Mouse (Mus musculus): ENCODE results near the gene Sec63. TPM values are rescaled to one million over a fixed set of nuclear protein-coding genes. Genes with fewer than 3 reads are reported as not detected.

Sec63 gene
- total and polyA plus RNA-seq, 3 experiments = 6.0 to 37.6 (median 30.0) TPM

DNA sequence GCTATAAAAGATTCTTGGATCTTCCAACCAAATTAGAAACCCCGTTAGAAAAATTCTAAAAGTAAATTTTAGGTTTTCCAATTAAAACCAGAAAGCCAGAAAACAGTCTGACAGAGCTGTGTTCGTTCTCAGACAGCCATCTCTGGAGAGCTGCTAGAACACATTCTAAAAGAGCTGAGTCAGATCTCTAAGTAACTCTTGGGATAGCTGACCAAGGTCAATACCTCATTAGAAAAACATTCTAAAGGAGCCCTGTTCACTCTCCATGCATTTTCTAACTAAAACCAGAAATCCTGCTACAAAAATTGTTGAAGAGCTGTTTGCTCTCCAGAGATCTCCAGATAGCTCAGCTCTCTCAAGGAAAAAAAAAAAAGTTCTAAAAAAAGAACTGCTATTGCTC lies 31.7 kb upstream of the Sec63 start:
- no peaks in the 10 kb centered on the region for H3K79me2 ChIP-seq (replicated peaks; ENCODE audit: control insufficient read depth, insufficient read depth, low read length)
- intact Hi-C loops (cut with DNase I) = no loop called here
- no peak overlapping the region for H3K4me3 ChIP-seq
- H3K9ac ChIP-seq (ENCODE audit: low read depth, low read length) = no peak overlapping the region
- no peaks in the 10 kb centered on the region for H3K36me3 ChIP-seq (ENCODE audit: control insufficient read depth, insufficient read depth, low read length)
- TF ChIP-seq CTCF (IDR thresholded peaks at IDR 0.05) = no peak
- TF ChIP-seq EP300 (IDR thresholded peaks at IDR 0.05; ENCODE audit: insufficient read depth, low read depth, low read length) = no peak
- no peak for TF ChIP-seq POLR2A (IDR thresholded peaks at IDR 0.05; ENCODE audit: insufficient read depth, low read depth, low read length)
- no peaks in the 10 kb centered on the region for H3K4me1 ChIP-seq (ENCODE audit: control insufficient read depth, insufficient read depth, low read length)
- H3K27me3 ChIP-seq (ENCODE audit: control insufficient read depth, insufficient read depth, low read length) = no peaks in the 10 kb centered on the region
- no peak overlapping the region for H3K27ac ChIP-seq
- WGBS = 60% methylated on average over 2 of the region's 2 CpGs
- no peak for DNase-seq

DNA sequence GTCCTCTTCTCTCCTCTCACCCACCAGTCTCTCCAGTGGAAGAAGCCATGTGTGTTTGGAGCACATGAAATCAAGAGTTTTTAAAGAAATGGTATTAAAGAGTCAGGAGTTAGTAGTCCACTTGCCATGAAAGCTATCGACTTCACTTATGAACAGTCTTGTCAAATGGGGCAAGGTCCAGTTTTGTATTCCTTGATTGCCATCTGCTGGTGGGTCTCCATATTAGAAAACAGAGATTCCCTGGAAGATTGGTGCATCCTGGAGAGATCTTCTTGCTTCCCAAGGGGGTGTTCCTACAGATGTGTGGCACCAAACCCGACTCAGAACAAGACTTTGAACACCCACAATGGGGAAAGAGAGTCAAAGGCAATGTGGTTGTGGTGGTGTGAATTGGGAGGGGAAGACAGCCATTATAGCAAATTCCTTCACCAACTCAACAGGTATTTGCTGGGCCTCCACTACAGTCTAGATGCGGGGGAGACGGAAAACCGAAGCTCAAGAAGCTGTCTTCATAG lies 26.7 kb upstream of the Sec63 start:
- no peaks in the 10 kb centered on the region for H3K79me2 ChIP-seq (replicated peaks; ENCODE audit: control insufficient read depth, insufficient read depth, low read length)
- H3K36me3 ChIP-seq (ENCODE audit: control insufficient read depth, insufficient read depth, low read length) = no peaks in the 10 kb centered on the region
- H3K4me1 ChIP-seq (ENCODE audit: control insufficient read depth, insufficient read depth, low read length) = no peaks in the 10 kb centered on the region
- H3K27ac ChIP-seq = no peak overlapping the region
- whole genome bisulfite sequencing = 51% methylated on average over 5 of the region's 5 CpGs
- no peak overlapping the region for H3K4me3 ChIP-seq
- TF ChIP-seq CTCF (IDR thresholded peaks at IDR 0.05) (peak; percentile 60), POLR2A (IDR thresholded peaks at IDR 0.05; ENCODE audit: insufficient read depth, low read depth, low read length) (no peak), EP300 (IDR thresholded peaks at IDR 0.05; ENCODE audit: insufficient read depth, low read depth, low read length) (no peak)
- intact Hi-C loops (cut with DNase I) = loop anchor here (2.0 kb wide), 1 partner anchor 426 kb away; no protein-coding TSS in a partner anchor
- no peaks in the 10 kb centered on the region for H3K27me3 ChIP-seq (ENCODE audit: control insufficient read depth, insufficient read depth, low read length)
- no peak for DNase-seq
- H3K9ac ChIP-seq (ENCODE audit: low read depth, low read length) = no peak overlapping the region

DNA sequence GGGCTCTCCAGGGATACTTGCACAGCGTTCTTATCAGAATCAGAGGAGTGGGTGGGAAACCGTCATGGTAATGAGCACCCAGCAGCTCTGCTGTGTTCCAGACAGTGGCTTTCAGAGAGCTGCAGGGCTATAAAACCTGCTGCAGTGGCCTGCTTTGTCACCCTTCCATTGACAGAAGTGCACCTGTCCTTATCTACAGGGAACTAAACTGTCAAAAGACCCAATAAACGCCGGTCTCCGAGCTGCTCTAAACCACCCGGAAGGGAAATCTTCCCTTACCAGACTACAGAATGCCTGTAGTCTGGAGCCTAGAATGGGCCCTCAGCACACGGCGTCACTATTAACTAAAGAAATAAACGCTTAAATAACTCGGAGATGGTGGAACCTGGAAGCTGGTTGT lies 9.5 kb upstream of the Sec63 start:
- H3K27me3 ChIP-seq (ENCODE audit: control insufficient read depth, insufficient read depth, low read length) = no peaks in the 10 kb centered on the region
- H3K9ac ChIP-seq (ENCODE audit: low read depth, low read length) = no peak overlapping the region
- WGBS = 72% methylated on average over 10 of the region's 10 CpGs
- H3K27ac ChIP-seq = no peak overlapping the region
- intact Hi-C loops (cut with DNase I) = no loop called here
- TF ChIP-seq CTCF (IDR thresholded peaks at IDR 0.05) (no peak), POLR2A (IDR thresholded peaks at IDR 0.05; ENCODE audit: insufficient read depth, low read depth, low read length) (no peak), EP300 (IDR thresholded peaks at IDR 0.05; ENCODE audit: insufficient read depth, low read depth, low read length) (no peak)
- no peak overlapping the region for H3K4me3 ChIP-seq
- H3K79me2 ChIP-seq (replicated peaks; ENCODE audit: control insufficient read depth, insufficient read depth, low read length) = no peaks in the 10 kb centered on the region
- H3K4me1 ChIP-seq (ENCODE audit: control insufficient read depth, insufficient read depth, low read length) = no peaks in the 10 kb centered on the region
- no peak for DNase-seq
- no peaks in the 10 kb centered on the region for H3K36me3 ChIP-seq (ENCODE audit: control insufficient read depth, insufficient read depth, low read length)

DNA sequence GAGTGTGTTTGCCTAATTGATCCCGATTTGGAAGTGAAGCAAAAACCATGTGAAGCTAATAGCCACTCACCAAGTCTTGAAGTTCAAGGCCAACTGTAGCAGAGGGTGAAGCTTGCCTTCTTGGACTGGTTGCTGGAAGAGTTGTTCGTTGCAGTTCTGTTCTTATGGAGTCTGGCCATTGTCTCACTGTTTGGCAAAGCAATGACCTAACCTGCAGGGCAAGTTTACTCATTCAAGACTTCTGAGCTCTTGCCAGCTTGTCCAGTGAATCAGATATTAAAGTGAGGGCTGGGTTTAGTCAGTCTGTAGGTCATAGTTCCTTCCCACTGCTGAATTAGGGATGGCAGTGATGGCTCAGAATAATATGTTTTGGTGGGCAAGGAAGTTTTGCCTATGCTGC lies 7.0 kb upstream of the Sec63 start:
- Histone ChIP-seq H3K27me3 (ENCODE audit: control insufficient read depth, insufficient read depth, low read length) (no peaks in the 10 kb centered on the region), H3K4me3 (no peak overlapping the region), H3K36me3 (ENCODE audit: control insufficient read depth, insufficient read depth, low read length) (no peaks in the 10 kb centered on the region), H3K27ac (no peak overlapping the region), H3K4me1 (ENCODE audit: control insufficient read depth, insufficient read depth, low read length) (no peaks in the 10 kb centered on the region), H3K79me2 (replicated peaks; ENCODE audit: control insufficient read depth, insufficient read depth, low read length) (no peaks in the 10 kb centered on the region), H3K9ac (ENCODE audit: low read depth, low read length) (no peak overlapping the region)
- TF ChIP-seq CTCF (IDR thresholded peaks at IDR 0.05) (no peak), POLR2A (IDR thresholded peaks at IDR 0.05; ENCODE audit: insufficient read depth, low read depth, low read length) (no peak), EP300 (IDR thresholded peaks at IDR 0.05; ENCODE audit: insufficient read depth, low read depth, low read length) (no peak)
- DNase-seq = no peak
- intact Hi-C loops (cut with DNase I) = no loop called here
- WGBS = 59% methylated on average over 2 of the region's 2 CpGs

DNA sequence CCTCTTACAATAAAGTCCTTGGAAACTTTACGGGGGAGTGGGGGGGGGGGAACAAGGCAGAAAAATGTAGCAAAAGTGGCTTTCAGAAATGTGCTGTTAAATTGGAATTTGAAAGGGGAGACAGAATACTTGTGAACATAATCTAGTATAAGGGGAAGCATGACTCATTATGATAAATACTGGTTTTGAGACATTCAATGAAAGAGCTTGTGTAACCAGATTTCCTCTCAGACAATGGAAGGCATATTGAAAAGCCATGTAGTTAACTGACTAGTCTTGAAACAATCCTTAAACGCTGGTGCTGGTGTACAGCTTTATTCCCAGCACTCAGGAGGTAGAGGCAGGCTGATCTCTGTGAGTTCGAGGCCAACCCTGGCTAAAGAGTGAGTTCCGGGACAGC lies 1.6 kb upstream of the Sec63 start:
- DNase-seq = no peak
- no peak overlapping the region for H3K9ac ChIP-seq (ENCODE audit: low read depth, low read length)
- H3K4me1 ChIP-seq (ENCODE audit: control insufficient read depth, insufficient read depth, low read length) = peaks cover 3% of the 10 kb centered on the region
- no peak overlapping the region for H3K27ac ChIP-seq
- WGBS = 71% methylated on average over 4 of the region's 4 CpGs
- peaks cover 6% of the 10 kb centered on the region for H3K36me3 ChIP-seq (ENCODE audit: control insufficient read depth, insufficient read depth, low read length)
- no peaks in the 10 kb centered on the region for H3K27me3 ChIP-seq (ENCODE audit: control insufficient read depth, insufficient read depth, low read length)
- TF ChIP-seq POLR2A (IDR thresholded peaks at IDR 0.05; ENCODE audit: insufficient read depth, low read depth, low read length) (no peak), CTCF (IDR thresholded peaks at IDR 0.05) (no peak), EP300 (IDR thresholded peaks at IDR 0.05; ENCODE audit: insufficient read depth, low read depth, low read length) (no peak)
- intact Hi-C loops (cut with DNase I) = loop anchor here (2.0 to 10.0 kb wide), 2 partner anchors 81 to 255 kb away; partner anchors contain the start of gene Snx3
- H3K79me2 ChIP-seq (replicated peaks; ENCODE audit: control insufficient read depth, insufficient read depth, low read length) = peaks cover 6% of the 10 kb centered on the region
- H3K4me3 ChIP-seq = no peak overlapping the region

DNA sequence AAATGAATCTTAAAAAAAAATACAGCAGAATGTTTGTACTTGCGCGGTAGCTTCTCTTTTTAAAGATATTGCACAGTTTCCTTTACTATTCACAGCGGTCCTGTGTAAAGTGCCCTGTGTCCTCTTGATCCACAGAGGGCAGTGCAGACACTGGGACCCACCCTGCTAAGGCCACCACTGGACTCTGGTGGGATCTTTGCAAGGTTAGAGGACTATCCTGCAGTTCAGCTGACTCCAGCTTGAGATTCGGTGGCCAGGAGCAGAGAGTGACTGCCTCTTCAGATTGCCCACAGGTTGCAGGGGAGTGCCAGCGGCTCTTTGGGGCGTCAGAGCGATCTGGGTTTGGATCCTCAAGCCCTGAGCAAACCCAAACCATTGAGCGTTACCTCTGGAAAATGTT lies 967 bp upstream of the Sec63 start:
- TF ChIP-seq EP300 (IDR thresholded peaks at IDR 0.05; ENCODE audit: insufficient read depth, low read depth, low read length) (no peak), POLR2A (IDR thresholded peaks at IDR 0.05; ENCODE audit: insufficient read depth, low read depth, low read length) (no peak), CTCF (IDR thresholded peaks at IDR 0.05) (peak; percentile 46)
- intact Hi-C loops (cut with DNase I) = loop anchor here (2.0 to 10.0 kb wide), 2 partner anchors 82 to 256 kb away; partner anchors contain the start of gene Snx3
- Histone ChIP-seq H3K9ac (ENCODE audit: low read depth, low read length) (no peak overlapping the region), H3K79me2 (replicated peaks; ENCODE audit: control insufficient read depth, insufficient read depth, low read length) (peaks cover 8% of the 10 kb centered on the region), H3K27me3 (ENCODE audit: control insufficient read depth, insufficient read depth, low read length) (no peaks in the 10 kb centered on the region), H3K4me1 (ENCODE audit: control insufficient read depth, insufficient read depth, low read length) (peaks cover 3% of the 10 kb centered on the region), H3K27ac (no peak overlapping the region), H3K4me3 (no peak overlapping the region), H3K36me3 (ENCODE audit: control insufficient read depth, insufficient read depth, low read length) (peaks cover 6% of the 10 kb centered on the region)
- DNase-seq = peak; percentile 15 to 21
- WGBS = 64% methylated on average over 8 of the region's 8 CpGs
